Mouse (Mus musculus): ENCODE measurements around the gene Mns1.

DNA sequence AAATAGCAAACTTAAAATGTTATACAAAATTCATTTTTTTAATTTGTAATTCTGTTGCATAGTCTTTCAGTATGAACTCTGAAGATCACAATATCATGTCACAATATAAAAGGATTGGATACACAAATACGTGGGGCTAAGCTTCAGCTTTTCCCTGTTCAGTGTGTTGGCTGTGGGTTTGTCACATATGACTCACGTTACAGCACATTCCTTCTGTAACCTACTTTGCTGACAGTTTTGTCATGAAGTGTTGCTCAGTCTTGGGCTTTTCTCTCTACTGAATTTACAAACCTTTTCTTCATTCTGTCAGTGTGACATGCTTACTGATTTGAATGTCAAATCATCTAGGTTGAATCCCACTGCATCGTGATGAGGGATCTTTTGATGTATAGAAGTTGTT is 21.9 kb downstream of the Mns1 start:
- TF ChIP-seq POLR2A (IDR thresholded peaks at IDR 0.05; ENCODE audit: insufficient read depth, low read depth, low read length) (no peak), CTCF (IDR thresholded peaks at IDR 0.05) (no peak), EP300 (IDR thresholded peaks at IDR 0.05; ENCODE audit: insufficient read depth, low read depth, low read length) (no peak)

All from heart, adult 2 months (tissue).